Mouse (Mus musculus): ENCODE measurements around the gene Atp8a1.
"Not testable (repeated sequence)": the region's sequence is repeated elsewhere in the genome, so short reads cannot be mapped to it uniquely, and the experiment has no call there.

Gene Atp8a1

GRCm38 (mm10) chr5:67815060-67815459 lies 32.2 kb downstream of the Atp8a1 start:
- not testable (repeated sequence) for DNase-seq (ENCODE audit: low read depth, low spot score); H3K27me3 ChIP-seq (ENCODE audit: control insufficient read depth, insufficient read depth, low read length, poor library complexity, severe bottlenecking); H3K36me3 ChIP-seq (ENCODE audit: control insufficient read depth, insufficient read depth, low read length, poor library complexity, severe bottlenecking)

GRCm38 (mm10) chr5:67814437-67814965 lies 32.7 kb downstream of the Atp8a1 start:
- DNase-seq (ENCODE audit: low read depth, low spot score) = no peak
- Histone ChIP-seq H3K36me3 (ENCODE audit: control insufficient read depth, insufficient read depth, low read length, poor library complexity, severe bottlenecking) (peaks cover 6% of the 10 kb centered on the region; the same call in 1 of the 2 replicates), H3K27me3 (ENCODE audit: control insufficient read depth, insufficient read depth, low read length, poor library complexity, severe bottlenecking) (no peaks in the 10 kb centered on the region)

GRCm38 (mm10) chr5:67813334-67813733 lies 33.9 kb downstream of the Atp8a1 start:
- H3K36me3 ChIP-seq (ENCODE audit: control insufficient read depth, insufficient read depth, low read length, poor library complexity, severe bottlenecking) = peaks cover 6% of the 10 kb centered on the region; the same call in 1 of the 2 replicates
- no peaks in the 10 kb centered on the region for H3K27me3 ChIP-seq (ENCODE audit: control insufficient read depth, insufficient read depth, low read length, poor library complexity, severe bottlenecking)
- no peak for DNase-seq (ENCODE audit: low read depth, low spot score)

- DNase-seq (ENCODE audit: low read depth, low spot score) = no peak
- H3K27me3 ChIP-seq (ENCODE audit: control insufficient read depth, insufficient read depth, low read length, poor library complexity, severe bottlenecking) = no peaks in the 10 kb centered on the region
- H3K36me3 ChIP-seq (ENCODE audit: control insufficient read depth, insufficient read depth, low read length, poor library complexity, severe bottlenecking) = peaks cover 4% of the 10 kb centered on the region; the same call in 1 of the 2 replicates
These were observed 44.8 kb downstream of the Atp8a1 start for GRCm38 (mm10) chr5:67802174-67803030.

GRCm38 (mm10) chr5:67800801-67801200 lies 46.4 kb downstream of the Atp8a1 start:
- Histone ChIP-seq H3K27me3 (ENCODE audit: control insufficient read depth, insufficient read depth, low read length, poor library complexity, severe bottlenecking) (no peaks in the 10 kb centered on the region), H3K36me3 (ENCODE audit: control insufficient read depth, insufficient read depth, low read length, poor library complexity, severe bottlenecking) (no peaks in the 10 kb centered on the region)
- no peak for DNase-seq (ENCODE audit: low read depth, low spot score)

- DNase-seq (ENCODE audit: low read depth, low spot score) = no peak
- Histone ChIP-seq H3K36me3 (ENCODE audit: control insufficient read depth, insufficient read depth, low read length, poor library complexity, severe bottlenecking) (no peaks in the 10 kb centered on the region), H3K27me3 (ENCODE audit: control insufficient read depth, insufficient read depth, low read length, poor library complexity, severe bottlenecking) (no peaks in the 10 kb centered on the region)
These were observed 47.4 kb downstream of the Atp8a1 start for GRCm38 (mm10) chr5:67799785-67800184.

GRCm38 (mm10) chr5:67798348-67798747 lies 48.9 kb downstream of the Atp8a1 start:
- H3K36me3 ChIP-seq (ENCODE audit: control insufficient read depth, insufficient read depth, low read length, poor library complexity, severe bottlenecking) = no peaks in the 10 kb centered on the region
- no peaks in the 10 kb centered on the region for H3K27me3 ChIP-seq (ENCODE audit: control insufficient read depth, insufficient read depth, low read length, poor library complexity, severe bottlenecking)
- no peak for DNase-seq (ENCODE audit: low read depth, low spot score)

- Histone ChIP-seq H3K27me3 (ENCODE audit: control insufficient read depth, insufficient read depth, low read length, poor library complexity, severe bottlenecking) (no peaks in the 10 kb centered on the region), H3K36me3 (ENCODE audit: control insufficient read depth, insufficient read depth, low read length, poor library complexity, severe bottlenecking) (no peaks in the 10 kb centered on the region)
- DNase-seq (ENCODE audit: low read depth, low spot score) = no peak
These were observed 50.0 kb downstream of the Atp8a1 start for GRCm38 (mm10) chr5:67797006-67797958.

- H3K27me3 ChIP-seq (ENCODE audit: control insufficient read depth, insufficient read depth, low read length, poor library complexity, severe bottlenecking) = no peaks in the 10 kb centered on the region
- DNase-seq (ENCODE audit: low read depth, low spot score) = no peak
These were observed 53.0 kb downstream of the Atp8a1 start for GRCm38 (mm10) chr5:67794129-67794800.

GRCm38 (mm10) chr5:67782775-67783174 lies 64.5 kb downstream of the Atp8a1 start:
- Histone ChIP-seq H3K36me3 (ENCODE audit: control insufficient read depth, insufficient read depth, low read length, poor library complexity, severe bottlenecking) (peaks cover 4% of the 10 kb centered on the region), H3K27me3 (ENCODE audit: control insufficient read depth, insufficient read depth, low read length, poor library complexity, severe bottlenecking) (no peaks in the 10 kb centered on the region)
- no peak for DNase-seq (ENCODE audit: low read depth, low spot score)

More at GRCm38 (mm10) chr5:67794129-67794800, 53.0 kb downstream of the Atp8a1 start:
- H3K36me3 ChIP-seq (ENCODE audit: control insufficient read depth, insufficient read depth, low read length, poor library complexity, severe bottlenecking) = no peaks in the 10 kb centered on the region

- peaks cover 3% of the 10 kb centered on the region for H3K36me3 ChIP-seq (ENCODE audit: control insufficient read depth, insufficient read depth, low read length, poor library complexity, severe bottlenecking)
- DNase-seq (ENCODE audit: low read depth, low spot score) = peak; percentile 31
- H3K27me3 ChIP-seq (ENCODE audit: control insufficient read depth, insufficient read depth, low read length, poor library complexity, severe bottlenecking) = no peaks in the 10 kb centered on the region
These were observed 69.2 kb downstream of the Atp8a1 start for GRCm38 (mm10) chr5:67778026-67778425.

GRCm38 (mm10) chr5:67774186-67774585 lies 73.0 kb downstream of the Atp8a1 start:
- peaks cover 6% of the 10 kb centered on the region for H3K36me3 ChIP-seq (ENCODE audit: control insufficient read depth, insufficient read depth, low read length, poor library complexity, severe bottlenecking)
- H3K27me3 ChIP-seq (ENCODE audit: control insufficient read depth, insufficient read depth, low read length, poor library complexity, severe bottlenecking) = no peaks in the 10 kb centered on the region
- no peak for DNase-seq (ENCODE audit: low read depth, low spot score)

- no peak for DNase-seq (ENCODE audit: low read depth, low spot score)
- no peaks in the 10 kb centered on the region for H3K27me3 ChIP-seq (ENCODE audit: control insufficient read depth, insufficient read depth, low read length, poor library complexity, severe bottlenecking)
These were observed 78.5 kb downstream of the Atp8a1 start for GRCm38 (mm10) chr5:67768708-67769107.

GRCm38 (mm10) chr5:67764798-67765197 lies 82.4 kb downstream of the Atp8a1 start:
- H3K27me3 ChIP-seq (ENCODE audit: control insufficient read depth, insufficient read depth, low read length, poor library complexity, severe bottlenecking) = no peaks in the 10 kb centered on the region
- H3K36me3 ChIP-seq (ENCODE audit: control insufficient read depth, insufficient read depth, low read length, poor library complexity, severe bottlenecking) = peaks cover 8% of the 10 kb centered on the region
- peak; percentile 43 for DNase-seq (ENCODE audit: low read depth, low spot score)

More at GRCm38 (mm10) chr5:67768708-67769107, 78.5 kb downstream of the Atp8a1 start:
- H3K36me3 ChIP-seq (ENCODE audit: control insufficient read depth, insufficient read depth, low read length, poor library complexity, severe bottlenecking) = peaks cover 6% of the 10 kb centered on the region

Measured in splenic B cell, adult 2 months (primary cell).